Mouse (Mus musculus): Measurements from ENCODE around the gene Col17a1. TPM values are rescaled to one million over a fixed set of nuclear protein-coding genes. Genes with fewer than 3 reads are reported as not detected.

Gene Col17a1
- polyA plus RNA-seq, 1 experiment from 2014 or later = 0.22 TPM

DNA sequence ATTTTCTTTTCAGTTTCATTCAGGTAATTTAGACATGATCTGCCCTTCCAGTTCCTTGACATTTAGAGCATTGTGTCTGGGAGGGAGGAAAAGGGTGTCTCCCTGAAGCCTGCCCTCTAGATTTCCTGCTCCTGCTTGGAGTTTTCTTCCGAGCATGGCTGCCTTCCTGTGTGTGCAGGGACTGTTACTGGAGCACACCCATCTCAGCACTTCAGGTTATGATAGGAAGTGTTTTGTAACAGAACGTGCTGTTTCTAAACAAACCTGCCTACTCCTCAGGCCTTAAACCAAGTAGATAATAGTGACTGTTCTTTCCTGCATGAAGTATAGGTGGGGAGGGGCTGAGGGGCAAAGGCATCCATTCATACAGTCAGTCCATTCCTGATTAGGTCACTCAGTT lies 48.0 kb downstream of the Col17a1 start:
- no peaks in the 10 kb centered on the region for H3K27me3 ChIP-seq
- ATAC-seq (ENCODE audit: low read depth) (no peak), DNase-seq (no peak)
- H3K4me1 ChIP-seq (replicated peaks) = no peaks in the 10 kb centered on the region
- H3K36me3 ChIP-seq = peaks cover 66% of the 10 kb centered on the region
- H3K27ac ChIP-seq = no peak overlapping the region
- no peak overlapping the region for H3K4me3 ChIP-seq (replicated peaks)
- no peak overlapping the region for H3K4me2 ChIP-seq
- no peaks in the 10 kb centered on the region for H3K9me3 ChIP-seq (replicated peaks)
- no peak overlapping the region for H3K9ac ChIP-seq
- 69% methylated on average over 2 of the region's 2 CpGs for WGBS (ENCODE audit: insufficient replicate concordance)

- DNase-seq = no peak
- Histone ChIP-seq H3K27me3 (no peaks in the 10 kb centered on the region), H3K36me3 (peaks cover 48% of the 10 kb centered on the region), H3K9me3 (replicated peaks) (no peaks in the 10 kb centered on the region), H3K4me1 (replicated peaks) (no peaks in the 10 kb centered on the region), H3K4me3 (replicated peaks) (no peak overlapping the region), H3K27ac (no peak overlapping the region), H3K9ac (no peak overlapping the region), H3K4me2 (no peak overlapping the region)
- WGBS (ENCODE audit: insufficient replicate concordance) = 82% methylated on average over 4 of the region's 4 CpGs
- no peak for ATAC-seq (ENCODE audit: low read depth)
Observed at GRCm38 (mm10) chr19:47635380-47635779, 56.5 kb downstream of the Col17a1 start.

DNA sequence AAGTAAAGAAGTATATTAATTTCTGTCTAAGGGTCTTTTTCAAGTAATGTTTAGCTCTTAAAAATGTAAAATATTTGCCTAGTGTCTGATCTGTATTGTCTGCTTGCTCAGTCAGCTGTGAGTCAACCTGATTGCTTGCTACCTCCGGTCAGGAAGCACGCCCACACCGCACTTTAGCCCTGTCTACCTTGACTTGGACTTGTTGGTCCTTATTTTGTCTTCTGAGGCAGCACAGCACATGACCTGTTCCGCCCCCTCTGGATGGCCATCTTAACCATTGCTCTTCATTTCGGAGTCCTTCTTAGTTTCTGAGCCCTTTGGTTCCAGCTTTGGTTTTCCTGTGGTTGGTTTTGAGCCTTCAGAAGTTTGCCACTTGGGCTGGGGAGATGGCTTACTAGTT lies 60.1 kb downstream of the Col17a1 start:
- DNase-seq = no peak
- H3K4me2 ChIP-seq = no peak overlapping the region
- no peaks in the 10 kb centered on the region for H3K27me3 ChIP-seq
- H3K9ac ChIP-seq = no peak overlapping the region
- 86% methylated on average over 5 of the region's 5 CpGs for WGBS (ENCODE audit: insufficient replicate concordance)
- no peaks in the 10 kb centered on the region for H3K9me3 ChIP-seq (replicated peaks)
- H3K27ac ChIP-seq = no peak overlapping the region
- H3K36me3 ChIP-seq = peaks cover 35% of the 10 kb centered on the region
- no peak overlapping the region for H3K4me3 ChIP-seq (replicated peaks)
- no peak for ATAC-seq (ENCODE audit: low read depth)
- H3K4me1 ChIP-seq (replicated peaks) = no peaks in the 10 kb centered on the region

DNA sequence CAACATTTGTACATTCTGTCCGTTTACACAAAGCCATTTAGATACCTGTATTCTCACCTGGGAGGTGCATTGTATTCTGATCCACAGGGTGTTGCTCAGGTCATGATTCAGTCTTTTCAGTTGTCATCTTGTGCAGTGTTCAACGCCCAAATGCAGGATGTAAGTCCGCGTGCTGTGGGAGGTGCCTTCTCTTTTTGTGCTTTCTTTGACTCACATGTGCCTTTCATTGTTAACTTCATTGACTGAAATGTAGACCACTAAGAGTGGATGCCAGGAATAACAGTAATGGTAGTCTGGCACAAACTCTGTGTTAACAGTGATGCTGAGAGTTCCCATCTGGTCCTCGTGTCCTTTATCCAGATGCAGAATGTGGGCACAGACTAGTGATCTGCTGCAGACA lies 61.5 kb downstream of the Col17a1 start:
- Histone ChIP-seq H3K4me1 (replicated peaks) (no peaks in the 10 kb centered on the region), H3K27ac (no peak overlapping the region), H3K4me3 (replicated peaks) (no peak overlapping the region), H3K9ac (no peak overlapping the region), H3K4me2 (no peak overlapping the region), H3K36me3 (peaks cover 35% of the 10 kb centered on the region), H3K27me3 (no peaks in the 10 kb centered on the region), H3K9me3 (replicated peaks) (no peaks in the 10 kb centered on the region)
- no peak for DNase-seq
- ATAC-seq (ENCODE audit: low read depth) = no peak
- WGBS (ENCODE audit: insufficient replicate concordance) = 81% methylated on average over 5 of the region's 5 CpGs

DNA sequence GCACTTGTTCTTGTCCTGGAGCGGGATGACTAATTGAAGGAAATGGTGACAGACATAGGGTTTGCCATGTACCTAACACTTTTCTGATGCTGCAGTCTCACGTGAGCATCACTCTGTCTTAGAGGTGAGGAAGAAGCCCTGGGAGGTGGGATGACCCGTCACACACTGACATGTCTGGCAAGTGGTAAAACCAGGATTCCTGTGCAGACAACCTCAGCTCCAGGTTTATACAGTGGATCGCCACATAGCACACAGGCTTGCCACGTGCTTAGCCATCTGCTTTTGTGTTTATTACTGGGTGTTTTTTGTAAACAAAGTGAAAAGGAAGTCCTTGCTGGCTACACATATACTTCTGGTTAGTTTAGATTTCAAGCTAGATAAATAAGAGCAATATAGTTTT lies 62.8 kb downstream of the Col17a1 start:
- no peak for ATAC-seq (ENCODE audit: low read depth)
- Histone ChIP-seq H3K9ac (no peak overlapping the region), H3K4me3 (replicated peaks) (no peak overlapping the region), H3K9me3 (replicated peaks) (no peaks in the 10 kb centered on the region), H3K36me3 (peaks cover 42% of the 10 kb centered on the region), H3K4me1 (replicated peaks) (no peaks in the 10 kb centered on the region), H3K4me2 (no peak overlapping the region), H3K27me3 (no peaks in the 10 kb centered on the region), H3K27ac (no peak overlapping the region)
- 76% methylated on average over 5 of the region's 5 CpGs for WGBS (ENCODE audit: insufficient replicate concordance)
- no peak for DNase-seq

- no peak overlapping the region for H3K4me2 ChIP-seq
- H3K36me3 ChIP-seq = peaks cover 55% of the 10 kb centered on the region
- no peaks in the 10 kb centered on the region for H3K27me3 ChIP-seq
- DNase-seq = no peak
- no peaks in the 10 kb centered on the region for H3K4me1 ChIP-seq (replicated peaks)
- 95% methylated on average over 10 of the region's 10 CpGs for WGBS (ENCODE audit: insufficient replicate concordance)
- H3K27ac ChIP-seq = no peak overlapping the region
- no peak for ATAC-seq (ENCODE audit: low read depth)
- H3K4me3 ChIP-seq (replicated peaks) = no peak overlapping the region
- H3K9me3 ChIP-seq (replicated peaks) = no peaks in the 10 kb centered on the region
- H3K9ac ChIP-seq = no peak overlapping the region
Observed at GRCm38 (mm10) chr19:47627450-47627849, 64.4 kb downstream of the Col17a1 start.

DNA sequence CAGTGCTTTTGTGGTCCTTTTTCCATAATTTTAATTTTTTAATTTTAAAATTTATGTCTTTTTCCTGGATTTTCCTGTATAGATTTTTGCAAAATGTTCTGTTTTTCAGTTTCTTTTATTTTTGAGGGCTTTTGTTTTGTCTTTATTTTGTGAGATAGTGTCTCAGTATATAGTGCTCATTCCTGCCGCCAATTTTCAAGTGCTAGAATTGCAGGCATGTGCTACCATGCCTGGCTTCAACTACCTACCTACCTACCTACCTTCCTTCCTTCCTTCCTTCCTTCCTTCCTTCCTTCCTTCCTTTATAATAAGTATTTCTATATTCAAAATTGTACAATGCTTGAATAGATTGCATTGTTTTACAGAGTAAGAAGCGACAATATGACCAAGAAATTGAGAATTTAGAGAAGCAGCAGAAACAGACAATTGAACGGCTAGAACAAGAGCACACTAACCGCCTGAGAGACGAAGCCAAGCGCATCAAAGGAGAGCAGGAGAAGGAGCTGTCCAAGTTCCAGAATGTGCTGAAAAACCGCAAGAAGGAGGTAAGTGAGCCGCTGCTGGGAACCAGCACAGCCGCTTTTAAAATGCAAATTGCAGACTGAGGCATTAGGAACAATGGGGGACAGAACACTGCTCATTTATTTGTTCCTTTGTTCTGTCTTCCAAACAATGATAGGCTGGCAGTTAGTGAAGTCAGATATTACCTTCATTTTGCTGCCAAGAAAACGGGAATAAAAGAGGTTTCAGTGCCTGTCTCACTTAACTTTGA lies 66.8 kb downstream of the Col17a1 start:
- DNase-seq (no peak), ATAC-seq (ENCODE audit: low read depth) (no peak)
- H3K9me3 ChIP-seq (replicated peaks) = no peaks in the 10 kb centered on the region
- no peaks in the 10 kb centered on the region for H3K27me3 ChIP-seq
- no peak overlapping the region for H3K27ac ChIP-seq
- peaks cover 65% of the 10 kb centered on the region for H3K36me3 ChIP-seq
- 84% methylated on average over 10 of the region's 10 CpGs for WGBS (ENCODE audit: insufficient replicate concordance)
- no peak overlapping the region for H3K9ac ChIP-seq
- H3K4me1 ChIP-seq (replicated peaks) = no peaks in the 10 kb centered on the region
- H3K4me3 ChIP-seq (replicated peaks) = no peak overlapping the region
- no peak overlapping the region for H3K4me2 ChIP-seq

DNA sequence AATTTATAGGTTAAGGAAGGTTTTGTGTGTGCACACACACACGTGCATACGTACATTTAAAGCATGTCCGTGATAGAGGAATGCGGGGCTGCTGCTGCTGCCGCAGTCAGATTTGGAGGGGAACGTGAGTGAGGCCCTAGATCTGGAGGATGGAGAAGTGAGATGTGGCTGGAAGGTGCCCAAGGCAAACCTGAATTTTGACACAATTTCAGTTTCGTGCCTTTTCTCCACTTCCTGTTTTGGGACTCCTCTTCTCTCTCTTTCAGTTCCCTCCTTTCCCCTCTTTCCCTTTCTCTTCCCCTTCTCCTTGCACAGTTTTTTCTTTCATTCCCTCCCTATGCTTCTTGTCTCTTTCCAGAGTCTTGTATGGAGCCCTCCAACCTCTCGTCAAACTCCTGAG lies 70.4 kb downstream of the Col17a1 start:
- peaks cover 76% of the 10 kb centered on the region for H3K36me3 ChIP-seq
- no peak overlapping the region for H3K4me3 ChIP-seq (replicated peaks)
- H3K9ac ChIP-seq = no peak overlapping the region
- no peaks in the 10 kb centered on the region for H3K4me1 ChIP-seq (replicated peaks)
- 84% methylated on average over 8 of the region's 8 CpGs for WGBS (ENCODE audit: insufficient replicate concordance)
- H3K27ac ChIP-seq = no peak overlapping the region
- H3K9me3 ChIP-seq (replicated peaks) = no peaks in the 10 kb centered on the region
- ATAC-seq (ENCODE audit: low read depth) (no peak), DNase-seq (no peak)
- no peak overlapping the region for H3K4me2 ChIP-seq
- no peaks in the 10 kb centered on the region for H3K27me3 ChIP-seq

GRCm38 (mm10) chr19:47613442-47613841 lies 78.5 kb downstream of the Col17a1 start:
- no peak for DNase-seq
- H3K4me1 ChIP-seq (replicated peaks) = no peaks in the 10 kb centered on the region
- WGBS (ENCODE audit: insufficient replicate concordance) = 57% methylated on average over 7 of the region's 7 CpGs
- peaks cover 52% of the 10 kb centered on the region for H3K36me3 ChIP-seq
- no peak overlapping the region for H3K9ac ChIP-seq
- no peaks in the 10 kb centered on the region for H3K27me3 ChIP-seq
- H3K4me2 ChIP-seq = no peak overlapping the region
- H3K27ac ChIP-seq = no peak overlapping the region
- no peak for ATAC-seq (ENCODE audit: low read depth)
- H3K9me3 ChIP-seq (replicated peaks) = no peaks in the 10 kb centered on the region
- H3K4me3 ChIP-seq (replicated peaks) = no peak overlapping the region

DNA sequence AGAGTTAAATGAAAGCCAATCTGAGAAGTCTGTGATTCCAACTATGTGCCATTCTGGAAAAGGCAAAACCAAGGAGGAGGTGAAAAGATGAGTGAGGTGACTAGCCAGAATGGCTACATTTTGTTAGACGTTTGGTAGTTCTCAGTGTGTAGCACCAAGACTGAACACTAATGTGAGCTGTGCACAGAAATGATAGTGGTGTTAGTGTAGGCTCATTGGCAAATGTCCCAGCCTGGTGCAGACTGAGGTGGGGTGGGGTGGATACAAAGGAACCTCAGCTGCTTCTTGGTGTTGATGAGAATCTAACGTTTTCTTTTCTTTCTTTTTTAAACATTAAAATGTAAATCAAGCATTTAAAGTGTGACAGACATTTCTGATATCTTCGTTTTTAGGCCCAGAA lies 83.4 kb downstream of the Col17a1 start:
- H3K4me1 ChIP-seq (replicated peaks) = no peaks in the 10 kb centered on the region
- no peak for DNase-seq

More for the DNA sequence above, 83.4 kb downstream of the Col17a1 start:
- no peak overlapping the region for H3K4me2 ChIP-seq
- 49% methylated on average over 3 of the region's 3 CpGs for WGBS (ENCODE audit: insufficient replicate concordance)
- H3K27ac ChIP-seq = no peak overlapping the region
- no peak overlapping the region for H3K9ac ChIP-seq
- no peak overlapping the region for H3K4me3 ChIP-seq (replicated peaks)
- peaks cover 16% of the 10 kb centered on the region for H3K36me3 ChIP-seq
- ATAC-seq (ENCODE audit: low read depth) = no peak
- H3K27me3 ChIP-seq = no peaks in the 10 kb centered on the region
- H3K9me3 ChIP-seq (replicated peaks) = no peaks in the 10 kb centered on the region

Measured in liver, embryonic 13.5 days (tissue).